Mouse (Mus musculus) hindbrain, embryonic 15.5 days (tissue): Measurements from ENCODE around the gene Skor1. TPM values are rescaled to one million over a fixed set of nuclear protein-coding genes. Genes with fewer than 3 reads are reported as not detected.

ENCODE experiments used
- ATAC-seq: fragments of 200-750 bp; cut with Nextera tagmentation; 2 replicates; pipeline ENCODE4 v1.8.0; 2017; ENCODE audit warnings: low read depth, moderate number of reproducible peaks, moderate TSS enrichment; ENCODE audit not compliant: low FRiP score
- H3K27ac ChIP-seq: fragments of 300-500 bp; sonication (generic); replicated peaks from 2 replicates; pipeline ENCODE4 v1.5.1; 2015; ENCODE audit warnings: mild to moderate bottlenecking, inconsistent platforms
- H3K27me3 ChIP-seq: fragments of 300-500 bp; sonication (generic); 2 replicates; pipeline ENCODE4 v1.6.1; 2015; ENCODE audit warnings: control low read depth, inconsistent platforms
- H3K36me3 ChIP-seq: fragments of 300-500 bp; sonication (generic); 2 replicates; pipeline ENCODE4 v1.6.1; 2015; ENCODE audit warnings: control low read depth, inconsistent platforms
- H3K4me1 ChIP-seq: fragments of 300-500 bp; sonication (generic); replicated peaks from 2 replicates; pipeline ENCODE4 v1.6.1; 2015; ENCODE audit warnings: control low read depth, inconsistent platforms
- H3K4me2 ChIP-seq: fragments of 300-500 bp; sonication (generic); 2 replicates; pipeline ENCODE4 v1.6.1; 2015; ENCODE audit warnings: moderate library complexity, mild to moderate bottlenecking, inconsistent platforms
- H3K4me3 ChIP-seq: fragments of 300-500 bp; sonication (generic); 2 replicates; pipeline ENCODE4 v1.5.1; 2015; ENCODE audit warnings: mild to moderate bottlenecking, inconsistent platforms
- H3K9ac ChIP-seq: fragments of 300-500 bp; sonication (generic); 2 replicates; pipeline ENCODE4 v1.6.1; 2015; ENCODE audit warnings: inconsistent platforms
- H3K9me3 ChIP-seq: fragments of 300-500 bp; sonication (generic); 2 replicates; pipeline ENCODE4 v1.6.1; 2016; ENCODE audit warnings: control low read depth, inconsistent platforms
- WGBS: fragments of 180-500 bp; shearing (Covaris S2); methylation state at CpG from one replicate; pipeline ENCODE4 v1.1.7; 2015; 5-methylcytosine and 5-hydroxymethylcytosine counted together
- polyA plus RNA-seq: library from polyadenylated mRNA; unstranded; fragments of >200 nt; fragmentation: Nextera tagmentation; extraction: Ambion mirVana; gene quantifications from 2 replicates; pipeline ENCODE4 v1.2.1, GENCODE M21; 2015

The Skor1 gene
- polyA plus RNA-seq, 1 experiment from 2014 or later, result 20.5 TPM

DNA sequence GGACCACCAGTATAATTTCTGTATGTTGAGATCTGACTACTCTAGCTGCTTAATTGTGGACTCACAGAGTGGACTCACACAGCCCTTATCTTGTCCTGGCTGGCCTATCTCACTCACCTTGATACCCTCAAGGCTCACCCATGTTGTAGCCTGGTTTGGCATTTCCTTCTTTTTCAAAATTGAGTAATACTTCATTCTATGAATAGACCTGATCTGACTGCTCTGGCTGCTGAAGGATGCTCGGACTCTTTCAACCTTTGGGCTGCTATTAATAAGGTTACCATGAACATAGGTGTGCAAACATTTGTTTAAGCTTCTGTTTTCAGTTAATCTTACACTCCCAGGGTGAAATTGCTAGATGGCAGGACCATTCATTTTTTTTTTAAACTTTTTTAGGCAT is 51.6 kb downstream of the Skor1 start:
- ATAC-seq, result no peak
- Histone ChIP-seq H3K27me3 (no peaks in the 10 kb centered on the region), H3K4me3 (no peak overlapping the region), H3K9me3 (no peaks in the 10 kb centered on the region), H3K4me2 (no peak overlapping the region), H3K27ac (no peak overlapping the region), H3K9ac (no peak overlapping the region), H3K36me3 (no peaks in the 10 kb centered on the region), H3K4me1 (peaks cover 8% of the 10 kb centered on the region)
- WGBS, result 93% methylated on average over 1 of the region's 1 CpGs

DNA sequence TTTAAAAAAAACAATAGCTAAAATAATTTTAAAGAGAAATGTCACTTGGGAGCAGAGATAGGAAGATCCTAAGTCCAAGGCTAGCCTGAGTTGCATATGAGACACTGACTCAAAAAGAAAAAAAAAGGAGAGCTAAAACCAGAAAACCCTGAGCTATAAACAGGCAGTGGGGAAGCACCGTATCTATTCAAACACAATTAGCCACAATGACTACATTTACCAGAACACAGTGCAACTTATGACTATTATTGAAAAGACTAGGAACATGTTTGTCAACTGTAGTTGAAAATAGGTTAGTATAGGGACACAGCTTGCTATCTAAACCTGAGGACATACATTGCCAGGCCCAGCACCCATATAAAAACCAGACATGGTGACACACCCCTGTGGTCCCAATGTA is 54.7 kb downstream of the Skor1 start:
- H3K36me3 ChIP-seq, result no peaks in the 10 kb centered on the region
- 96% methylated on average over 1 of the region's 1 CpGs for WGBS
- H3K4me2 ChIP-seq, result no peak overlapping the region
- H3K9ac ChIP-seq, result no peak overlapping the region
- H3K4me3 ChIP-seq, result no peak overlapping the region
- no peak overlapping the region for H3K27ac ChIP-seq
- no peaks in the 10 kb centered on the region for H3K9me3 ChIP-seq
- H3K27me3 ChIP-seq, result no peaks in the 10 kb centered on the region
- ATAC-seq, result no peak
- H3K4me1 ChIP-seq, result peaks cover 27% of the 10 kb centered on the region

GRCm38 (mm10) chr9:63092567-63092966 is 56.2 kb downstream of the Skor1 start:
- Histone ChIP-seq H3K36me3 (no peaks in the 10 kb centered on the region), H3K4me2 (peak overlapping the region; percentile 54), H3K27me3 (no peaks in the 10 kb centered on the region), H3K4me1 (peaks cover 27% of the 10 kb centered on the region), H3K27ac (peak overlapping the region; percentile 75), H3K9me3 (no peaks in the 10 kb centered on the region), H3K9ac (no peak overlapping the region; the same call in 1 of the 2 replicates), H3K4me3 (peak overlapping the region; percentile 24; the same call in 1 of the 2 replicates)
- WGBS, result 5% methylated on average over 6 of the region's 6 CpGs
- ATAC-seq, result no peak

- Histone ChIP-seq H3K9me3 (no peaks in the 10 kb centered on the region), H3K4me1 (peaks cover 27% of the 10 kb centered on the region), H3K36me3 (no peaks in the 10 kb centered on the region), H3K4me2 (peak overlapping the region; percentile 54), H3K4me3 (peak overlapping the region; percentile 24), H3K9ac (peak overlapping the region; percentile 16; the same call in 1 of the 2 replicates), H3K27ac (peak overlapping the region; percentile 75), H3K27me3 (no peaks in the 10 kb centered on the region)
- ATAC-seq, result peak; percentile 88
- WGBS, result 1% methylated on average over 13 of the region's 13 CpGs
Observed at GRCm38 (mm10) chr9:63091971-63092528, 56.7 kb downstream of the Skor1 start.

DNA sequence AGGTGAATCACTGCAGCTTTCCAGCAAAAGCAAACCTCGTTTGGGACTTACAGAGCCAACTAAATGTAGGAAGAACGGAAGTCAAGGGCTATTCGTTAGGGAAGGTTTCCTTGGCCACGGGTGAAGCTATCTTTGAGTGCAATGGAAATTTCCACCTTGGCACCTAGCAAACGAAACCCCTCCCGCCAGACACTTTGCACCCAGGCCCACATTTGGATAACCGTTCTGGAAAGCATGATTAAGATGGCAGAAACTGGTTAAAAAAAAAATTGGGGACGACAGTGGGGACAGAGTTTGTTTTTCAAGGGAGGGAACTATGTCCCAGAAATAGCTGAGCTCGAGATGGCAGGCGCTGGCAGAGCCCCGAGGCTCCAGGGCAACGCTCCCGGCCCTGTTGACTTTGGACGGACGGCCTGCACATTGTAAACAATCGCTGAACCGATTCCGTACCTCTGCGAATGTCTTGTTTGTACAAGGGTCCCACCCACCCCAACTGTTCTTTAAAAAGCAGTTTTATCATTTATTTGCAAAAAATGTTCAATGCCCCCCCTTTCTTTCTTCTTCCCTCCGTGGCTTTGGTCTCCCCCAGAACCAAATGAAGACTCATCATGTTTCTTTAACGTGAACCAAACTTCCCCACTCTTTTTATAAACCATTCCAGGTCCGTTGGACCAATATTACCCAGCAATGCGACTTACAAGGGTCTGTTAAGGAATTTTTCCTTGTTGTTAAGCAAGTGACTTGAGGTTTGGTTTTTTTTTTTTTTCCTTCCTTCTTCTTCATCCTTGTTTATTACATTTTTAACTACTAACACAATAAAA is 57.5 kb downstream of the Skor1 start:
- H3K9ac ChIP-seq, result no peak overlapping the region

DNA sequence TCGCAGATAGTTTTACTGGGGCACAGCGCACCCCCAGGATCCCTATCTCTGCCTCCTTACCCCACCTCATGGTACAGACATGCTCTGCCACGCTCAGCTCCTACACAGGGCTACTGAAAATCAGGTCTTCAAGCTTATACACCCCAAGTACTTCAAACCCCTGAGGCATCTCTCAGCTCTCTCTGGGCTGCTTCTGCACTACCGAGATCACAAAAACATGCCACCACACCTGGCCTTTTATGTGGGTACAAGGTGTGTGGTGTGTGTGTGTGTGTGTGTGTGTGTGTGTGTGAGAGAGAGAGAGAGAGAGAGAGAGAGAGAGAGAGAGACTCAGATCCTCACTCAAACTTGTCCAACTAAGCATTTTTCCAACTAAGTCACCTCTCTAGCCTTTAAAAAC is 59.6 kb downstream of the Skor1 start:
- ATAC-seq, result no peak
- Histone ChIP-seq H3K9me3 (no peaks in the 10 kb centered on the region), H3K9ac (no peak overlapping the region), H3K36me3 (no peaks in the 10 kb centered on the region), H3K27me3 (no peaks in the 10 kb centered on the region), H3K27ac (no peak overlapping the region), H3K4me2 (no peak overlapping the region), H3K4me3 (no peak overlapping the region), H3K4me1 (peaks cover 27% of the 10 kb centered on the region)
- WGBS, result 97% methylated on average over 4 of the region's 4 CpGs

More for the DNA sequence above, 57.5 kb downstream of the Skor1 start:
- Histone ChIP-seq H3K4me3 (no peak overlapping the region), H3K4me1 (peaks cover 27% of the 10 kb centered on the region), H3K36me3 (no peaks in the 10 kb centered on the region), H3K4me2 (peak overlapping the region; percentile 54), H3K9me3 (no peaks in the 10 kb centered on the region), H3K27ac (peak overlapping the region; percentile 75), H3K27me3 (no peaks in the 10 kb centered on the region)
- ATAC-seq, result no peak
- 14% methylated on average over 23 of the region's 23 CpGs for WGBS

Other genes with a start within 250 kb of the Skor1 start
- gene Pias1, start 161.0 kb downstream of the Skor1 start, polyA plus RNA-seq, result 54.9 and 56.4 TPM in 2 replicates
- gene Map2k5, start 228.9 kb upstream of the Skor1 start, polyA plus RNA-seq, result 32.1 and 35.1 TPM in 2 replicates